Mouse (Mus musculus): ENCODE measurements around the gene Igdcc3. TPM values are rescaled to one million over a fixed set of nuclear protein-coding genes. Genes with fewer than 3 reads are reported as not detected.
A peak's percentile ranks its signal among the peaks of the same experiment; 100 is the strongest.
"Not testable (repeated sequence)": the region's sequence is repeated elsewhere in the genome, so short reads cannot be mapped to it uniquely, and the experiment has no call there.

The Igdcc3 gene
- polyA plus RNA-seq, 1 experiment: not detected

GRCm38 (mm10) chr9:65208293-65209179 is 67.5 kb downstream of the Igdcc3 start:
- Histone ChIP-seq H3K4me3 (replicated peaks; ENCODE audit: control insufficient read depth, low read depth, low read length) (no peak overlapping the region), H3K27ac (ENCODE audit: control insufficient read depth, insufficient read depth, low read depth, low read length, poor library complexity) (no peak overlapping the region; the same call in 1 of the 2 replicates), H3K4me1 (ENCODE audit: control insufficient read depth, insufficient read depth, low read length) (no peaks in the 10 kb centered on the region; the same call in 1 of the 2 replicates)
- 83% methylated on average over 32 of the region's 32 CpGs for WGBS
- TF ChIP-seq CTCF (IDR thresholded peaks at IDR 0.05; ENCODE audit: control insufficient read depth, insufficient read depth, low read length) (no peak), POLR2A (IDR thresholded peaks at IDR 0.05; ENCODE audit: borderline replicate concordance, control insufficient read depth, low read depth, low read length) (no peak)

DNA sequence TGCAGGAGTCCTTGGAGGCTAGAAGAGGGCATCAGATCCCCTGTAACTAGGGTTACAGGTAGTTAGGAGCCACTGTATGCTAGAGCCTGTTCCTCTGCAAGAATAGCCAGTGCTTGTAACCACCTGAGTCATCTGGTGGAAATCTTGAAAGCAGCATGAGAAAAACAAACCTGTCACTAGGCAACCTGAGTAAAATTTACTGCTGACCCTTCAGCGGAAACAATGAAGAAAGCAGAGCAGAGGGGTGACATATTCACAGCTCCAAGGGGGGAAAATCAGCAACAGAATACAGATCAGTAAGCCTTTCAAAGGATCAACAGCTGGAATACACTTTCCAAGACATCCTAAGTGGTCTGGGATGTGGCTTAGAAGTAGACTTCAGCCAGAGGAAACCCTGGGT is 70.6 kb downstream of the Igdcc3 start:
- Histone ChIP-seq H3K4me1 (ENCODE audit: control insufficient read depth, insufficient read depth, low read length) (peaks cover 3% of the 10 kb centered on the region; the same call in 1 of the 2 replicates), H3K27ac (ENCODE audit: control insufficient read depth, insufficient read depth, low read depth, low read length, poor library complexity) (no peak overlapping the region), H3K4me3 (replicated peaks; ENCODE audit: control insufficient read depth, low read depth, low read length) (no peak overlapping the region)
- no peak for TF ChIP-seq CTCF (IDR thresholded peaks at IDR 0.05; ENCODE audit: control insufficient read depth, insufficient read depth, low read length)
- TF ChIP-seq POLR2A (IDR thresholded peaks at IDR 0.05; ENCODE audit: borderline replicate concordance, control insufficient read depth, low read depth, low read length): no peak
- 46% methylated on average over 1 of the region's 1 CpGs for WGBS

DNA sequence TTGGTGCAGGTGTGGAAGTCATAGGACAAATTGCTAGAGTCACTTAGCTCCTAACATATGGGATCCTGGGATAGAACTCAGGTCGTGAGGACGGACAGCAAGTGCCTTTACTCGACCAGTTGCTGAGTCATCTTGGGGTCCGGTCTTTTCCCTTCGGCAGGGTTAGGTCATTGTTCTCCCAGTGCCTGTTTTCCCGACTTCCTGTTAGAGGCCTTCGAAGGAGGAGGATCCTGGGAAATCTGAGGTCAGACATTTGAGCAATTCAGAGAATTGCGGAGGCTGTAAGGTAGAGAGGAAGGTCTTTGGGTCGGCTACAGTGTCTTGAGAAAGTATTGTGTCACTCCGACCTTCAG is 73.4 kb downstream of the Igdcc3 start:
- Histone ChIP-seq H3K4me1 (ENCODE audit: control insufficient read depth, insufficient read depth, low read length) (peaks cover 6% of the 10 kb centered on the region), H3K27ac (ENCODE audit: control insufficient read depth, insufficient read depth, low read depth, low read length, poor library complexity) (peak overlapping the region; percentile 96), H3K4me3 (replicated peaks; ENCODE audit: control insufficient read depth, low read depth, low read length) (peak overlapping the region; percentile 89)
- TF ChIP-seq POLR2A (IDR thresholded peaks at IDR 0.05; ENCODE audit: borderline replicate concordance, control insufficient read depth, low read depth, low read length): no peak
- TF ChIP-seq CTCF (IDR thresholded peaks at IDR 0.05; ENCODE audit: control insufficient read depth, insufficient read depth, low read length): no peak
- 11% methylated on average over 10 of the region's 10 CpGs for WGBS

DNA sequence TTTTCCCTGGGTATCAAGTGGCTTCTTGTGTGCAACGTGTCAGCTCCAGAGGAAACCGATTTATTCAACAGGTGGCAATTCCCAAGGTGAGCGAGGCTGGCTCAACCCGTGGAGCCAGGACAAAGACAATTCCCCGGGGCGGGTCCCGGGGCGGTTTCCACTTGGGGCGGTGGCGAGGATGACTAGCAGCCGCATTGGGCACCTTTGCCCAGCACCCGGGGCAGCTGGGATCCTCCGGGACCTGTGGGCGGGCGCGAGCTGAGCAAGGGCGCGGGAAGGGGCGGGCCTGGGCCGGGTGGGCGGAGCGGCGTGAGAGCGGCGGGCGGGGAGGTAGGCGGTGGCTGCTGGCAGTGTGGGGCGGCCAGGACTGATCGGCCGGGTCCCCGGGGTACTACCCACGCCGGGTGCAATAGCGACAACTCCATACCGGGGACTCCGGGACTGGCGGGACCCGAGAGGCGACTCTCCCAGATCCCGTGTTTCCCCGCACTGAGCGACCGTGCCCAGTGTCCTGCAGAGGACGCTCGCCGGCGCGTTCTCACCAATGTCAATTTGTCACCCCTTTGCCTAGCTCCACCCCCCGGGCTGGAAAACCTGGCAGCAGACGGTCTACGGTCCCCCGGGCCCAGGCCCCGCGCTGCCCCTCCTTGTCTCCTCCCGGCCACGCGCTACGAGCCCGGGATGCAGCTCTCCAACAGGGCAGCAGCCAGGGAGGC is 73.9 kb downstream of the Igdcc3 start:
- Histone ChIP-seq H3K4me1 (ENCODE audit: control insufficient read depth, insufficient read depth, low read length) (peaks cover 6% of the 10 kb centered on the region), H3K4me3 (replicated peaks; ENCODE audit: control insufficient read depth, low read depth, low read length) (peak overlapping the region; percentile 89), H3K27ac (ENCODE audit: control insufficient read depth, insufficient read depth, low read depth, low read length, poor library complexity) (peak overlapping the region; percentile 96)
- TF ChIP-seq CTCF (IDR thresholded peaks at IDR 0.05; ENCODE audit: control insufficient read depth, insufficient read depth, low read length) (peak; percentile 23; the same call in 1 of the 2 replicates), POLR2A (IDR thresholded peaks at IDR 0.05; ENCODE audit: borderline replicate concordance, control insufficient read depth, low read depth, low read length) (no peak; the same call in 1 of the 2 replicates)
- under 1% methylated on average over 59 of the region's 59 CpGs for WGBS

DNA sequence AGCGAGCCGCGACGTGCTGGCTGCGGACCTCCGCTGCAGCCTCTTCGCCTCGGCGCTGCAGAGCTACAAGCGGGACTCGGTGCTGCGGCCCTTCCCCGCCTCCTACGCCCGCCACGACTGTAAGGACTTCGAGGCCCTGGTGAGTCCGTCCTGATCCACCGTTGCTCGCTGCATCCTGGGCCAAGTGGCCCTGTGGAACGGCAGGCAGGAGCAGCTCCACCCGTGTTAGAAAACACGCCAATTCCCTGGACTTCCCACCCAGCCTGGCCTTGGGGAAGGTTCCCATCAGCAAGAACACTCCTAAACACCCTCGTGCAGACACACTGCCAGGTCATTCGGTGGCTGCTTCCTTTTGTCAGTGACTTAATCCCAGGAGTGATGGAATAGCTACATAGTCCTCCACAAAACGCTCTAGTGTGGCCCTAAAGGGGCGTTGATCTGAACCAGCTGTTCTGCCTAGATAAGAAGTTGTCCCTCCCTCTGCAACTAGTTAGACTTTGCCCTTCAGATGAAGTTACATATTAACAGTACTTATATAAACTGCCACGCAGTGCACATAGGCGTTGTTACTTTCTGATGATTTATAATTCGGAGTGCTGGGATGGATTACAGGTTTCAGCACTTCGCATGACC is 74.6 kb downstream of the Igdcc3 start:
- peak overlapping the region; percentile 89 for H3K4me3 ChIP-seq (replicated peaks; ENCODE audit: control insufficient read depth, low read depth, low read length)
- 3% methylated on average over 31 of the region's 31 CpGs for WGBS
- peaks cover 6% of the 10 kb centered on the region for H3K4me1 ChIP-seq (ENCODE audit: control insufficient read depth, insufficient read depth, low read length)
- TF ChIP-seq CTCF (IDR thresholded peaks at IDR 0.05; ENCODE audit: control insufficient read depth, insufficient read depth, low read length) (no peak; the same call in 1 of the 2 replicates), POLR2A (IDR thresholded peaks at IDR 0.05; ENCODE audit: borderline replicate concordance, control insufficient read depth, low read depth, low read length) (no peak; the same call in 1 of the 2 replicates)
- peak overlapping the region; percentile 96 for H3K27ac ChIP-seq (ENCODE audit: control insufficient read depth, insufficient read depth, low read depth, low read length, poor library complexity)

- H3K4me1 ChIP-seq (ENCODE audit: control insufficient read depth, insufficient read depth, low read length): peaks cover 6% of the 10 kb centered on the region
- peak overlapping the region; percentile 81 for H3K27ac ChIP-seq (ENCODE audit: control insufficient read depth, insufficient read depth, low read depth, low read length, poor library complexity)
- TF ChIP-seq POLR2A (IDR thresholded peaks at IDR 0.05; ENCODE audit: borderline replicate concordance, control insufficient read depth, low read depth, low read length) (no peak), CTCF (IDR thresholded peaks at IDR 0.05; ENCODE audit: control insufficient read depth, insufficient read depth, low read length) (no peak)
- peak overlapping the region; percentile 61 for H3K4me3 ChIP-seq (replicated peaks; ENCODE audit: control insufficient read depth, low read depth, low read length)
- 3% methylated on average over 8 of the region's 8 CpGs for WGBS
Measured at GRCm38 (mm10) chr9:65216972-65217371, 76.0 kb downstream of the Igdcc3 start.

- TF ChIP-seq CTCF (IDR thresholded peaks at IDR 0.05; ENCODE audit: control insufficient read depth, insufficient read depth, low read length): no peak
- no peak for TF ChIP-seq POLR2A (IDR thresholded peaks at IDR 0.05; ENCODE audit: borderline replicate concordance, control insufficient read depth, low read depth, low read length)
- 15% methylated on average over 6 of the region's 6 CpGs for WGBS
- Histone ChIP-seq H3K27ac (ENCODE audit: control insufficient read depth, insufficient read depth, low read depth, low read length, poor library complexity) (peak overlapping the region; percentile 66), H3K4me1 (ENCODE audit: control insufficient read depth, insufficient read depth, low read length) (peaks cover 6% of the 10 kb centered on the region), H3K4me3 (replicated peaks; ENCODE audit: control insufficient read depth, low read depth, low read length) (peak overlapping the region; percentile 4)
Measured at GRCm38 (mm10) chr9:65217661-65218060, 76.7 kb downstream of the Igdcc3 start.

- TF ChIP-seq POLR2A (IDR thresholded peaks at IDR 0.05; ENCODE audit: borderline replicate concordance, control insufficient read depth, low read depth, low read length) (no peak), CTCF (IDR thresholded peaks at IDR 0.05; ENCODE audit: control insufficient read depth, insufficient read depth, low read length) (no peak)
- no peak overlapping the region for H3K4me3 ChIP-seq (replicated peaks; ENCODE audit: control insufficient read depth, low read depth, low read length)
- no peak overlapping the region for H3K27ac ChIP-seq (ENCODE audit: control insufficient read depth, insufficient read depth, low read depth, low read length, poor library complexity)
- peaks cover 6% of the 10 kb centered on the region for H3K4me1 ChIP-seq (ENCODE audit: control insufficient read depth, insufficient read depth, low read length)
- WGBS: 52% methylated on average over 1 of the region's 1 CpGs
Measured at GRCm38 (mm10) chr9:65218916-65219315, 77.9 kb downstream of the Igdcc3 start.

- not testable (repeated sequence) for H3K4me1 ChIP-seq (ENCODE audit: control insufficient read depth, insufficient read depth, low read length); H3K27ac ChIP-seq (ENCODE audit: control insufficient read depth, insufficient read depth, low read depth, low read length, poor library complexity); H3K4me3 ChIP-seq (replicated peaks; ENCODE audit: control insufficient read depth, low read depth, low read length)
- 57% methylated on average over 3 of the region's 3 CpGs for WGBS
Measured at GRCm38 (mm10) chr9:65220398-65220797, 79.4 kb downstream of the Igdcc3 start.
